Mouse (Mus musculus) layer of hippocampus, adult 18-20 months (tissue): ENCODE measurements around the gene Xpo5. TPM values are rescaled to one million over a fixed set of nuclear protein-coding genes. Genes with fewer than 3 reads are reported as not detected.

Experiments used
- DNase-seq, 2 experiments: peaks; one replicate each; pipeline ENCODE4 v3.0.0; 2022; ENCODE audit warnings: low spot score in 2 of 2
- total RNA-seq, 2 experiments: library from RNA; stranded (reverse); gene quantifications; 2 replicates each; pipeline ENCODE4 v1.2.3; 2021

The Xpo5 gene
- total RNA-seq, 2 experiments from 2014 or later = 46.6 to 47.2 TPM

GRCm38 (mm10) chr17:46258279-46259053 lies 55.9 kb downstream of the Xpo5 start:
- DNase-seq = no peak

- DNase-seq = no peak
Measured at GRCm38 (mm10) chr17:46259675-46260074, 57.1 kb downstream of the Xpo5 start.

DNA sequence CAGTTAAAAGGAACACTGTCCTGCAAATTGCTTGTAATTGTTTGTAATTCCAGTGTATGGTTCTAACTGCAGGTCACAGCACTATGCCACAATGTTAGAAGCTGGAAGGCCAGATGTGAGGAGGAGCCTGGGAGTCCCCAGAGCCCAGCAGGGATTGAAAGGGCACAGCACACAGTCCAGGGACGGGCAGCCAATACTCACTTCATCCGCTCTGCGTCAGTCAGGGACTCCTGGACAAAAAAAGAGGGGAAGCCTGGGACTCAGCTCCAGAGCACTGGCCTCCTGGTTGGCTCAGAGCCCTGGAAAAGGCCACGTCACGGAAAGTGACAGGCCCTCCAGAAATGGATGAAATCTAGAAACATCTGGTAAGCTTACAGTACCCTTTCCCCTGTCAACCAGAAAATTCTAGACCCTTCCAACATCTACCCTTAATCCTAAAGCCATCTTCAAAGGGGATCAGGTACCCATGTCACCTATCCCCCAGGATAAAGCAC lies 59.7 kb downstream of the Xpo5 start:
- no peak for DNase-seq

GRCm38 (mm10) chr17:46265502-46265901 lies 62.9 kb downstream of the Xpo5 start:
- no peak for DNase-seq

DNA sequence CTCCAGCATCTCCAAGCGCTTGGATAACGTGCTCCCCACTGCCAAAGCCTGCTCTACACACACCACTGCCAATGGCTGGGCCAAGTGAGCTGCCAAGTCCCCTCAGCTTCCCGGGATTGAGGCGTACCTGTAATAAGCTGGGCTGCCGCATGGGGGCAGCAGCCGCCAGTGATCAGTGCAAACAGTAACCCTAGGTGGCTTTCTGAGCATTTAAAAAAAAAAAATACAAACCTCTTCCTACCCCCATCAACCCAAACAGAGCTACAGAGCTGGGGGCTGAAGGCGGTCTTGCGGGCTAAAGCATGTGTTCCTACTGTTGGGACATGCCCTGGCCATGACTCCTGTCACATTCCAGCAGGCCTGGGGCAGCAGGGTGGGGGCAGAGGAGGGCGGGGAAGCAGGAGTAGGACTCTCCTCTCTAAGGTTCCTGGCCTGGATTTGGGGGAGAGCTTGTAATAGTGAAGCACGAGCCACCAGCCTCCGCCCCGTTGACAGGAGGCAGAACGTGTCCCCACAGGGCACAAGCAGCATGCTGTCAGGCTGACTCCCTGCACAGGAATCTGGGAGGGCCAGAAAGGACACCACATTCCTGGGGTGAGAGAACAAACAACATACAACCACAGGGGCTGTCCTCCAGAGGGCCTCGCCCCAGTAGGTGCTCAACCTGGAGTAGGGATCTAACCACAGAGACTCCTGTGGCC lies 63.5 kb downstream of the Xpo5 start:
- peak; percentile 84 to 93 for DNase-seq

GRCm38 (mm10) chr17:46266986-46267385 lies 64.4 kb downstream of the Xpo5 start:
- DNase-seq = no peak

DNA sequence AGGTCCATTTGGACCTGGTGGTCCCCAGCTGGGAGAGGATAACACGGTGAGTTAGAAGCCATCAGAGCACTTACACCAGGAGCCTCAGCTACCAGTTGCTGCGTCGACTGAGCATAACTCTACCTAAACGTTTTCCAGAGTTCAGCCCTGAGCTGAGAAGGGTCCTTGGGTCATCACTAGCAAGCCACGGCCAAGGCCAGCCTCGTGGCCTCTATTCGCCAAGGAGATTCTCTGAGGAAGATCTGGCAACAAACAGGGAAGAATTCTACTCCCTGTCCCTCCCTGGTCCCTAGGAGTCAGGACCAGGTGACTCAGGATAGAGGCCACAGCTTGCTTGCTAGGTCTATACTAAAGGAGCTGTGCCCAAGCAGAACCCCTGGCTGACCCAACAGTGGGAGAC lies 64.9 kb downstream of the Xpo5 start:
- DNase-seq = no peak

- no peak for DNase-seq
Measured at GRCm38 (mm10) chr17:46268026-46268720, 65.6 kb downstream of the Xpo5 start.

DNA sequence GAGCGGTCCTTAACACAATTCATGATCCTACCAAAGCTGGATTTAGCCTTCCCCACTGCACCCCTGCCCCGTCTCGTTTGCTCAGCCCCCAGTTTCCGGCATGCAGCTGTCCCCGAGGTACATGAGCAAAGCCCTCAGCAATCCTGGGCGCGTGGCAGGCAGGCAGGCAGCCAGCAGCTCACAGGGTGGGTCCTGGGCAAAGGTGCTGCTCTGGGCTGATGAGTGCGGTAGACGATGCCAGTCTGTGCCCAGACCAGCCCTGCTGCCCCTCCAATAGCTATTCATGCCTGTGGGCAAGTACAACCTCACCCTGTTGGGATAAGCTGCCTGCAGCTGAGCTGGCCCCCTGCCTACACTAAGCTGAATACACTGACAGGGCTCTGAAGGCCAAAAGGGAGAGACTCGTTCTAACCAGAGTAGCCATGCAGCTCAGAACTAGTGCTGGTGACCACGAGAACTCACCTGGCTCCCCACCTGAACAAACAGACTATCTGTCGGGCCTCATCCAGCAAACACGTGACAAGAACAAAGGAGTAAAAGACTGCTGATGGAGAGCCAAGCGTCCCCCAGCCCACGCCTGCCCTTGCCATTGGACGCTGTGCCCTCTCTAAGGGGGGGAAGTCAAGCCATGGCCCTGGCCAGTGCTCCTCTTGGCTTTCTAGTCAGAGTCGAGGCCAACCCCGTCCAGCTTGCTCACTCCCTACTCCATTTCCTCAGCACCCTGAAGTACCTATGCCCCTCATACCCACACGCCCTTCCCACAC lies 67.4 kb downstream of the Xpo5 start:
- DNase-seq = no peak

- peak in 1 of 2 experiments; percentile 61 for DNase-seq
Measured at GRCm38 (mm10) chr17:46272058-46272457, 69.5 kb downstream of the Xpo5 start.

DNA sequence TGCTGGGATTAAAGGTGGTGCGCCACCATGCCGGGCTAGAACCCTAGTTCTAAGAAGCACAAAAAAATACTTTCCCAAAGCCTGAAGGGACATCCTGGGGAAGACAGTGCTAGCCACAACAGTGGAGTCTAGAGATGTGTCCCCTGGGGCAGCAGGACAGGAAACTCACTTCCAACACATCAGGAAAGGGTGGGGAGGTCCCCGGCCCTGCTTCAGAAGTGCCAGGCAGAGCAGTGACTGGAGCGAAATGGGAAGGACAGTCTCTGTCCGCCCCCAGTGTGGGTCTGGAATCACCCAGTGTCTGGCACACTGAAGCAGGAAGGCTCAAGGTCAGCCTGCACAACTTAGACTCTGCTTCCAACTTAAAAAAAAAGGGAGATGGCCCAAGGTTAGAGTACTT lies 70.1 kb downstream of the Xpo5 start:
- DNase-seq = no peak

- no peak for DNase-seq
Measured at GRCm38 (mm10) chr17:46273803-46274236, 71.2 kb downstream of the Xpo5 start.

- no peak for DNase-seq
Measured at GRCm38 (mm10) chr17:46274465-46274864, 71.9 kb downstream of the Xpo5 start.

DNA sequence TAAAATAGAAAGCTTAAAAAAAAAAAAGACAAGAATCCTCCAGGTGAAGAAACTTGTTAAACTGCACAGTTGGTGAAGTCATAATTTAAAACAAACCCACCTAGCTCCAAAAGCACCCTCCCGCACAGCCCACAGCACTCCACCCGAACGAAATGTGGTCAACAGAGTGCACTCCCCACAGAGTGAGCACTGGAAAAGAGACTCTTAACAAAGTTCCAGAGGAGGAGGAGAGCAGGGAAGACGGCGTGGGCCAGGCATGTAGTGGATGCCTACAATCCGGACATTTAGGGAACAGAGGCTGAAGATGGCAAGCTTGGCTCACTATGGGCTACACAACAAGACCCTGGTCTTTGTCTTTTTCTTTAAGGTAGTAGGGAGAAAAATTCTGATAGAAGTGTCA lies 72.5 kb downstream of the Xpo5 start:
- DNase-seq = no peak

DNA sequence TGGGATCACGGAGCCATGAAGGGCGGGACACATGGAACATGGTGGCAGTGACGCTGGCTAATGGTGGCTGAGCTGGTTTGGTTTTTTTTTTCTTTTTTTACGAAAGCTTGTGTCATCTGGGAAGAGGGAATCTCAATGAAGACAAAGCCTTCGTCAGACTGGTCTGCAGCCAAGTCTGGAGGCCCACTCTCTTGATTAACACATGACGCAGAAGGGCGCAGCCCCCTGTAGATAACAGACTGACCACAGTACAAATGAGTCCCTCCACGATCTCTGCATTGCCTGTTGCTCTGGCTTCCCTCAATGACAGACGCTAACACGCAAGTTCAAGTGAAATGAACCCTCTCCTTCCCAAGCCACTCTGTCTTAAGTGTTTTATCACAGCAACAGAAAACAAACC lies 72.9 kb downstream of the Xpo5 start:
- DNase-seq = no peak

DNA sequence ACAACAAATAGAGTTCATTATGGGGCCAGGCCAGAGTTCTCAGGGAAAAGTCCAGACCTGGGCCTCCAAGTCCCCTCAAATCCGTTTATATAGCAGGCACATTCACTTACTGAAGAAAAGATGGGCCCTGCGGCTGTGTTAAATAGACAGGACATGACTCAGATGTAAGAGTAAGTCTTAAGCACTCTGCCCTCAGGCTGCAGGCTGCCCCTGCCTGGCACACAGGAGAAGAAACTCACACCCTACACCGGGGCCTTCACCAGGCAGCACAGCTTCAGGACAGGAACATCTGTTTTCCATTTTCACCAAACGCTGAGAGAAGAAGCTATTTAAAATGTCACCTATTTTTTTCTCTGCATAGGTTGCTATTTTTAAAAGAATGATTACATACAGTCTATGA lies 75.0 kb downstream of the Xpo5 start:
- DNase-seq = no peak

DNA sequence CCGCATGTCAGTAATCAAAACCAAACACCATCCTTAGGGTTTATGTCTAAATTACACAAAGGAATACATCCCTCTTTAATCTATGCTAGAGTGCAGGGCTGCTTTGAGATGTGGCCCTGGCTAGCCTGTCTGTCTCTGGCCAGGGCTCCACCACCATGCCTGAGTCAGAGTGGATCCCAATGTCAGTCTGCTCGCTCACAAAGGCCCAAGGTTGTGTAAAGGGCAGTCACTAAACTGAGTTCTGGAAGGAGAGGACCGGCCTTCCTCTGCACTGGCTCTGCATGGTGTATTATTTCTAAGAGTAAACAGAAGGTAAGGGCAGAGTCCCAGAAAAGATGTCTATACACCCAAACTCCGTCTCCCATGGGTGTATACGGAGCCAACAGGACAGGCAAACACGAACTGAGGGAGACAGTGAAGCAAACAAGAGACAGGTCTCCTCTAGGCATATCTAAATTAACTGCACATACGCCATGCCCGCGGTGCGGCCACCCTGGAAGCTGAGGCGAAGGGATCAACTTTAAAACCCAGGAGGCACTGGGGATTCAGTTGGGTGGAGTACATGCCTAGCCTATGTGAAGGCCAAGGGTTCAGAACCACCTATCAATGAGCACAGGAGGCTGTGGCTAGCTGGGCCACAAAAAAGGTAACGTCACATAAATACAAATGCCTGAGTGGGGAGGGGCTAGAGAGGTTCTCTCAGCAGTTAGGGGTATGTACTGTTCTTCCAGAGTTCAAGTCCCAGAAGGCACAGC lies 75.6 kb downstream of the Xpo5 start:
- DNase-seq = no peak

DNA sequence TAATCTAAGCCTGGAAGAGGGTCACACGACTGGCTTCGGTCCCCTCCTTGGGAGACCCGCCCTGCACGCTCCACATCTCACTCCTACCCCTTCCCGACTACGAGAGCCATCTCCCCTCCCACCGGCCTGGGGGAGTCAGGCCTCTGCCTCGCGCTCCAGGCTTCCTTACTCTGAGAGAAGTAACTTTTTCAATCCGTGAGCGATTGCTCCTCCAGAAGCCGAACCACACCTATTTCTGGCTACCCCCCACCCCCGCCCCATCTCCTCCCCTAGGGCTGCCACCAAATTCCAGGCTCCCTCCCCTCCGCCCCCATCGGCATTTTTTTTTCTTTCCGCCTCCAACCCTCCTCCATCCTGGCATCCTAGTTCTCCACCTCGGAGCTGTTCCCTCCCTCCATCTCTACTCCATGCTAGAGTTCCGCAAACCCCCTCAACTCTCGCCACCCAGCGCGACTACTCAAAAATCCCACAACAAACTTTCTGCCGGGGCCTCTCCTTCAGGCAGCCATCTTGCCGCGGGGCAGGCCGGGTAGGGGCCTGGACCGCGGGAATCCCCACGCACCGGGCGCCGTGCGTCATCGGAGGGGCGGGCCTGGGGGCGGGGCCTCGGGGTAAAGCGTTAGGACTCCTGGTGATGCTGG lies 80.0 kb downstream of the Xpo5 start, which contains the start of gene Tjap1:
Gene Tjap1 (minus strand): TSS at position 544 of the 641 bp plus-strand sequence.
- DNase-seq = peak; percentile 78 to 81

DNA sequence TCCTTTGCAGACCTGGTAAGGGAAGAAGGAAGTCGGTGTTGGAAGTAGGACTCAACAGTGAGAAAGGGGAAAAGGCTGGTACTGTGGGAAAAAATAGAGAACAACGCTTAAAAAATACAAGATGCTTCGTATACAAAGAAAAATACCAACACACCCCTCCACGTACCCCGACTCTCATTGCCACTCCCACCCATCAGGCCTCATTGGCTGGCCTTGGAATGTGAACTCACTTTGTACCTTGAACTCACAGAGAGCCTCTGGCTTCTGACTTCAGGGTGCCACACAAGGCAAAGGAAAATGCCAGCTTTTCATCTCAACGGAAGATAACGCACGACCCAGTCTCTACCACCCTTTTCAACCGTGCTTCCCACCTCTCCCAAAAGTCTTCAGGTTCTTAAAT lies 80.6 kb downstream of the Xpo5 start:
- no peak for DNase-seq

DNA sequence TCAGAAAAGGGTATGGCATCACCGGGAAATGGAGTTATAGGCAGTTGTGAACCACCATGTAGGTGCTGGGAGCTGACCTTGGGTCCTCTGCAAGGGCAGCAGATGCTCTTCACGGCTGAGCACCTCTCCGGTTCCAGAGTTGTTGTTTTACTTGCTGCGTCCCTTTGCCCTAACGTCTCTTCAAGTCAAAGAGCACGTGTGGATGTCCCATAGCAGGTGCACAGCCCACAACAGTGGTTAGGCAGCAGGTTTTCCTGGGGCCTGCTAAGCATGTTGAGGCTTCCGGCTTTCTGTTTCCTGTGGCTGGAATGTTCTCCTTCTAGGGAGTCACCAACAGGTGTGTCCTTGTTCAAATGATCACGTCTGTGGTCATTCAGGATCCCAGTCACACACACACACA lies 81.3 kb downstream of the Xpo5 start:
- no peak for DNase-seq
